Mouse (Mus musculus) gastrocnemius, postnatal 4 days (tissue): Measurements from ENCODE around the gene Slc44a3. TPM values are rescaled to one million over a fixed set of nuclear protein-coding genes. Genes with fewer than 3 reads are reported as not detected.

ENCODE experiments used
- DNase-seq, 2 experiments: peaks; one replicate each; pipeline ENCODE4 v3.0.0; 2021 to 2022; ENCODE audit warnings: low spot score in 2 of 2, mixed read lengths in 2 of 2
- total RNA-seq, 2 experiments: library from RNA; stranded (reverse); gene quantifications; 2 replicates each; pipeline ENCODE4 v1.2.3; 2021

The Slc44a3 gene
- total RNA-seq, 2 experiments from 2014 or later = 0.76 to 0.88 TPM

GRCm38 (mm10) chr3:121506175-121506574, 26.0 kb downstream of the Slc44a3 start:
- DNase-seq = no peak

- no peak for DNase-seq
Measured at GRCm38 (mm10) chr3:121504927-121505487, 27.2 kb downstream of the Slc44a3 start.

- DNase-seq = no peak
Measured at GRCm38 (mm10) chr3:121500734-121501133, 31.5 kb downstream of the Slc44a3 start.

- peak; percentile 70 to 73 for DNase-seq
Measured at GRCm38 (mm10) chr3:121500225-121500624, 32.0 kb downstream of the Slc44a3 start.

DNA sequence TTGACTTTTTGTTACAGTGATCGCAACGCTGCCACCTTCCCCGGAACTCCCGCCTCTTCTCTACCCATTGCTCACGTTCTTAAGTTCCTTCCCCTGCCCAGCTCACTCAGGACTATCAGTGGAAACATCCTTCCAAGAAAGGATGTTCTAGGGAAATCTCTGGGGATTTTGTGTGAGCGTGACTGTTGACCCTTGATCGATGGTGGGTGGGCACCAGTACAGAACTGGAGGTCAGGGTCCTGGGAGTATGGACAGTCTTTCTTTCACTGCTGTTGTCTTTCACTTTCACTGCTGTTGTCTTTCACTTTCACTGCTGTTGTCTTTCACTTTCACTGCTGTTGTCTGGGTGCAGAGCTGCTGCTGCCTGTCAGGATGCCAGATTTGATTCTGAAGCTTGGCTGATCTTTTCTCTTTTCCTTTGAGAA, 38.2 kb downstream of the Slc44a3 start:
- no peak for DNase-seq

- no peak for DNase-seq
Measured at GRCm38 (mm10) chr3:121492026-121492425, 40.2 kb downstream of the Slc44a3 start.

DNA sequence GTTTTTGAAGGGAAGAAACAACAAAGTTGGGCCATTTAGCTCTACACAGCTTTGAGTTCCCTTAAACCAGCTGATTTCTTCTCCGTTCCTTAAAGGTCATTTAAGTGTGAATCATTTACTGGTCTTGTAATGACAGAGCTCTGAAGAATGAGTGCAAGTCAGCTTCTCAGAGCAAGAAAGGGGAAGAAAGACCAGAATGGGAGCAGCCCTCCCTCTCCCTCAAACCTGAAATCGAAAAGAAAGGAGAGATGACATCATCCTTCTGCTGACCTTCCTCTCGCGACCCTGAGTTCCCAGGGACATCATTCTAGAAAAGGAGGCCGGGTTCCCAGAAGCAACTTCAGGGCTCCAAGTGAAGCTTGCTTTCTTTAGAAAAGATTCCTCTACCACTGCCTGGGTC, 41.3 kb downstream of the Slc44a3 start:
- DNase-seq = no peak

DNA sequence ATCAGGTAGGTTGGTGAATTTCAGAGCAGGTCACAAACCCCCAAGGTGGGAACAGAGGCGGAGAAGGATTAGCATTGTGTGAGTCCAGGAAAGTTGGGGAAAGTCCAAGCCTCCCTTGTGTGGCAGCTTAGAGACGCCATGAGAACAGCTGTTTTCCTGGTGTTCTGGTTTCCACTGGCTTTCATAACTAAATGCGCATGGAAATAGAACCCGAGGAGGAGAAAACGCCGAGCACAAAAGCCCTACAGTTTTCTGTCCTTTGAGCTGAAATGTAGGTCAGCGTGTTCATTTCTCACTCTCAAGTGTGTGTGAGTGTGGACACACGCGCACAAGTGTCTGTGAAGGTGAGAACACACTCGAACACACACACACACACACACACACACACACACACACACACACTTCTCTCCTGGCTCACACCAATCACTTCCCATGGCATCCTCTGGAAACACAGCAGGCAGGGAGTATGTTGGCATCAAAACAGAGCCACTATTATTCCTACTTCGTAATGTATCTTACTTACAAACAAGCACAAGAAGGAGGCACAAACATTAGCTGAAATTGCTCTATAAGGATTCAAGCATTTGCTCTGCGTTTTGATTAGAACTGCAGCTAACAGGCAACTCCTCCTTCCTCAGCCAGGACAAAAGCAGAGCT, 42.6 kb downstream of the Slc44a3 start:
- DNase-seq = peak in 1 of 2 experiments; percentile 39

GRCm38 (mm10) chr3:121485201-121485600, 47.0 kb downstream of the Slc44a3 start:
- DNase-seq = no peak

DNA sequence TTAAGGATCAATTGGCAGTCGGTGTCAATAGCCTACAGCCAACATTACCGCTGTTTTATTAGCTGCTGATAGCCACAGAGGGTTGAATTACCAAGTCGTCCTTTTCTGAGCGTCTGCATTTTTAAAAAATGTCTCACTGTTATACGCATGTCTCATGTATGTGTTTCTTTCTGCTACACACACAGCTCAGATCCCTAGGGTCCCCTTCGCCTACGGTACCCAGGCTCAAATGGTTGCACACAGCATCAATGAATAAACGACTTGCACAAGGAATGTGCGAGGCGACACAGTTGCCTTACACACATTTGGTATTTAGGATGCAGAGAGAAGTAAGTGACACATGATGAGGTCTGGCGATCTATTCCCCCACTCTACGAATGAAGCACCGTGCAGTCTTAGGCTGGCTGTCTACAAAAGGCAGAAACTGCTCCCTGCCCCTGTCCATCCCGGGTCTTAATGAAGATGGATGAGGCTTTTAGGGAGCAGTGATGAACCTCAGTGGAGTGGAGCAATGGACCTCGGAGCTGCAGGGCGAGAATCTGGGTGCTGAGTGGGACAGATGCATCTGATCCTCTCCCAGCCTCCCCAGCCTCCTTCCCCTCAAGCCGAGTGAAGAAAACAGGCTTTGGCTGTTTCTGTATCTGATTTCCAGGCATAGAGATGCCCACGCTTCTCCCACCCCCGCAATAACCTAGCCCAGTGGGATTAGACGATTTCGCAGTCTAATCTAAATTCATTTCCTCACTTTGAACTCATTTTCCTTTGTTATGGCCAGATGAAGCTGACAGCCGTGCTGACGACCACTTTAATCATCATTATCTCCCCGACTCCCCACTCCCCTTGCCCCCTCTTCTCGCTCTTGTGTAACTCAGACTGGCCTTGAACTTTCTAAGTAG, 48.7 kb downstream of the Slc44a3 start:
- no peak for DNase-seq

DNA sequence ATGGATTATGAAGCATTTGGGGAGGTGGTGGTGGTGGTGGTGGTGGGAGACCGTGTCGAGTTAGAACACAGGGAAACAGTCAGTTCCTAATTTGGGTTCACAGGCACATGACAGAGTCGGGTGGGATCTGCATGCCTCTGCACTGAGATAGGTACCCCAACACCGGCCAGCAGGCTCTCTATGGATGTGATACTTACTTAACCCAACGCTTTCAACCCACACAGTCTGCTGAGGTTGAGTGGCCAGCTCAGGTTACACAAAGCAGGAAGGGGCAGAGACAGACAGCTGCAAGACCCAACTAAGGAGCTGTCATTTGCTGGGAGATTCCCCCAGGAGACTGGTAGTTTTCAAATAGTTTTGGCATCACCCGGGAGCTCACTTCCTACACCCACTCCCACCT, 50.6 kb downstream of the Slc44a3 start:
- no peak for DNase-seq

DNA sequence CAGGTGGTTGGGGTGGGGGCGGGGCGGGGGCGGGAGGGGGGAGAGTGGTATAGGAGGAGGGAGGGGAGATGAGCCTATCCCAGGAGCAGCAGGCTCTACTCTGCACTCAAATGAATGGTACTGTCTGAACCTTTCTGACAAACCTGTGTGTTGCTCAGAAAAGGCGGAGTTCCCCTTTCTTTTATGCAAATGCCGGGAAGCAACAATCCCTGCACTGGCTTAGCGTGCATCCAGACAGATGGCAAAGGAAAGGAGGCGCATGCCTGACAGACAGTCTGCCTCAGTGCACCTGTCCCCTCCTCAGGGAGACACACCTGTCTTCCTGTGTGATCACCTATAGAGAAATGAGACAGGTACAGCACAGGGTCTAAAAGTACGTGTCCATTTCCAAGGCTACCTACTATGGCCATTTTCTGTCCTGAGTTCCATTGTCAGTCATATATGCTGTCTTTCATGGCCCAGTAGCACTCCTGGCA, 51.2 kb downstream of the Slc44a3 start:
- DNase-seq = no peak

- no peak for DNase-seq
Measured at GRCm38 (mm10) chr3:121480030-121480960, 51.9 kb downstream of the Slc44a3 start.

DNA sequence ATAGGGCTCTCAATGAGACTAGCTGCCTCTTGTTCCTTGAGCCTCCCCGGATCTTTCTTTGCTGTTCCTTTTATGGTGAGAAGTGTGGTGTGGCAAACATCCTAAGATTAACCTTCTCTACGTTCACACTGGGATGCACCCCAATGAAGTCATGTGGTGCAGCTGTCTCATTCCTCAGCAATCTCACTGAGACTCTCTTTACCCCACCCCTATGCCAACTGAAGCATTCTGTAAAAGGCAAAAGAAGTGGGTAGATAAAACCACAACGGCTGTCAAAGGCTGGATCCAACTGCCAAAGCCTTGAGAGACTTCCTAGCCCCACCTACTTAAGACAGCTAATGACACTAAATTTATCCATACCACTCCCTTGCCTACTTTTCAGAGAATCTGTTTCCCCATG, 57.5 kb downstream of the Slc44a3 start:
- DNase-seq = no peak

GRCm38 (mm10) chr3:121471703-121472102, 60.5 kb downstream of the Slc44a3 start:
- DNase-seq = no peak

GRCm38 (mm10) chr3:121469185-121469975, 62.8 kb downstream of the Slc44a3 start:
- peak; percentile 32 to 63 for DNase-seq

DNA sequence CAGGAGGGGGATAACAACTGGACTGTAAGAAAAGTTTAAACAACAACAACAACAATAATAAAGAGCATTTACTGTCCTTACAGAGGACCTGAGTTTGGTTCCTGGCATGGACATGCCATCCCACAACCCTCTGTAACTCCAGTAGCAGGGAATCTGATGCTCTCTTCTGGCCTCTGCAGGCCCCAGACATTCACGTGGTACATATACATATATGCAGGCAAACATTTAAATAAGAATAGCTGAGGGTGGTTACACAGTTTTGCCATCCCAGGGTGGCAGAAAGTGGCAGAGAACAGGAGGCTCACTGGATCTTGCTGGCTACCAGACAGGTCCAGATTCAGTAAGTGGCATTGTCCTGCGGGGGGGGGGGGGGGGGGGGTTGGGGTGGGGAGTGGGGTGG, 64.1 kb downstream of the Slc44a3 start:
- no peak for DNase-seq

DNA sequence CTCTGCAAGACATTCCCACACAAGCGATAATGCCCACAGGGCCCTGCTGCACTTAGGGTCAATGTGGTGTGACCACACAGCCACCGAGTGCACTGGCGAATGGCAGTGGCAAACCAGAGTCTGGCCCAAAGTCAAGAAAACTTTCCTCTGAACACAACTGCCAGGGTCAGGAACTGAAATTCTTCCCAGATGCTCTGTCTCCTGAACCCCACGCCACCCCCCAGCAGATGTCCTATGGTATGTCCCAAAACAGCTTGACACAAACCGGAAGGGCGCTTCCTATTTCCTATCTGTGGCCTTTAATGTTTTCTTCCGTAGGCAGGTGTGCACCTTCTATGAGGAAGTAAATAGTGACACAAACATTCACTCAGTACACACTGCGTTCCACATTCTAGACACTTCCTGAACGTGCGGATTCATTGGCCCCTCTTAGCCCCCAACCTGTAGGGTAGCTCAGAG, 65.1 kb downstream of the Slc44a3 start:
- DNase-seq = no peak

GRCm38 (mm10) chr3:121465795-121466194, 66.4 kb downstream of the Slc44a3 start:
- DNase-seq = no peak

GRCm38 (mm10) chr3:121464733-121465305, 67.4 kb downstream of the Slc44a3 start:
- no peak for DNase-seq
